Mouse (Mus musculus): ENCODE results near the gene 7530416G11Rik. TPM values are rescaled to one million over a fixed set of nuclear protein-coding genes. Genes with fewer than 3 reads are reported as not detected.

7530416G11Rik gene
- total and polyA plus RNA-seq, 2 experiments from 2014 or later, result not detected

DNA sequence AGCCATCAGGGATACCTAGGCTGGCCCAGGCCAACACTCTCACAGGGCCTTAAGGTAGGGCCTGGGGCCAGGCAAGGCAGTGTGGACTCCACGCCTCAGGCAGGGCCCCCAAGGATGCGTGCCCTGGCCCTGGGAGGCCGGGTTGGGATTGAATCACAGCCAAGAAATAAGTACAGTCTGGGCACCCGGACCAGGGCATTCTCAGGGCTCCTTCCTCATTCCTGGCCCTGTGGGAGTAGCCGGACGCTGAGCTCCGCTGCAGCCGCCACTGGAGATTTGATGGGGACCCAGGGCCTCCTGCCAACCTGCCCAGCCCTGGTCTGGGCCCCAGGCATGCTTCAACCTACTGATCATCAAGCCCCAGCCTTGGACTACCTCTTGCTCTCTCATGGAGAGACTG, 31.2 kb upstream of the 7530416G11Rik start:
- ATAC-seq (ENCODE audit: insufficient read depth, low read depth) (peak; percentile 34; the same call in 1 of the 2 replicates), DNase-seq (ENCODE audit: low spot score) (no peak)
- no peaks in the 10 kb centered on the region for H3K4me1 ChIP-seq (ENCODE audit: control insufficient read depth, insufficient read depth)
- H3K36me3 ChIP-seq (replicated peaks; ENCODE audit: control insufficient read depth, insufficient read depth, low read length), result no peaks in the 10 kb centered on the region
- TF ChIP-seq EP300 (IDR thresholded peaks at IDR 0.05; ENCODE audit: low read depth), result no peak
- TF ChIP-seq CTCF (IDR thresholded peaks at IDR 0.05; ENCODE audit: low read depth), result no peak
- H3K9ac ChIP-seq (replicated peaks; ENCODE audit: low read depth, low read length), result no peak overlapping the region
- H3K27ac ChIP-seq (ENCODE audit: low read depth), result no peak overlapping the region
- peaks cover 3% of the 10 kb centered on the region for H3K27me3 ChIP-seq (ENCODE audit: control insufficient read depth, insufficient read depth, low read length)
- 17% methylated on average over 8 of the region's 8 CpGs for WGBS
- H3K4me2 ChIP-seq (ENCODE audit: low read depth, low read length), result no peak overlapping the region
- H3K9me3 ChIP-seq (replicated peaks; ENCODE audit: control insufficient read depth, low read length), result no peaks in the 10 kb centered on the region
- no peak overlapping the region for H3K4me3 ChIP-seq (ENCODE audit: low read depth, low read length)

DNA sequence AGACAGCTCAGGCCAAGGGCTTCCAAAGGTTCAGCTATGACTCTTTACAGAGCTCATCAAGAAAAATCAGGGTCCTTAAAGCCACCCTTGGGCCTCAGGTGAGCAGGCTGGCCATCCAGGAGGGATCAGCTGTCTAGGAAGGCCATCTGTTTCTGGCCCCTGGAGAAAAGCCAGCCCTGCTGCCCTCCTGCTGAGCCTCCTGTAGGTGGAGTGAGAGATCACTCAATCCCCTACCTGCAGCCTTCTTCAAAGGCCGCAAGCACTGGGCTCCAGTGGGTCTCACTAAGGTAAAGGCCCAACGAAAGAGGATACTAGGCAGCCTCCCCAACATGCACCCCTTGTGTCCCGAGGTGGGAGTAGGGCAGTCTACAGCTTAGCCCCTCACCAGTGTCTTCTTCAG, 29.0 kb upstream of the 7530416G11Rik start:
- 71% methylated on average over 3 of the region's 3 CpGs for WGBS
- no peaks in the 10 kb centered on the region for H3K27me3 ChIP-seq (ENCODE audit: control insufficient read depth, insufficient read depth, low read length)
- no peaks in the 10 kb centered on the region for H3K36me3 ChIP-seq (replicated peaks; ENCODE audit: control insufficient read depth, insufficient read depth, low read length)
- H3K4me1 ChIP-seq (ENCODE audit: control insufficient read depth, insufficient read depth), result no peaks in the 10 kb centered on the region
- no peak overlapping the region for H3K4me2 ChIP-seq (ENCODE audit: low read depth, low read length)
- no peaks in the 10 kb centered on the region for H3K9me3 ChIP-seq (replicated peaks; ENCODE audit: control insufficient read depth, low read length)
- DNase-seq (ENCODE audit: low spot score), result no peak
- TF ChIP-seq CTCF (IDR thresholded peaks at IDR 0.05; ENCODE audit: low read depth), result no peak
- TF ChIP-seq EP300 (IDR thresholded peaks at IDR 0.05; ENCODE audit: low read depth), result no peak
- no peak overlapping the region for H3K27ac ChIP-seq (ENCODE audit: low read depth)
- no peak overlapping the region for H3K4me3 ChIP-seq (ENCODE audit: low read depth, low read length)
- no peak overlapping the region for H3K9ac ChIP-seq (replicated peaks; ENCODE audit: low read depth, low read length)
- ATAC-seq (ENCODE audit: insufficient read depth, low read depth), result no peak

DNA sequence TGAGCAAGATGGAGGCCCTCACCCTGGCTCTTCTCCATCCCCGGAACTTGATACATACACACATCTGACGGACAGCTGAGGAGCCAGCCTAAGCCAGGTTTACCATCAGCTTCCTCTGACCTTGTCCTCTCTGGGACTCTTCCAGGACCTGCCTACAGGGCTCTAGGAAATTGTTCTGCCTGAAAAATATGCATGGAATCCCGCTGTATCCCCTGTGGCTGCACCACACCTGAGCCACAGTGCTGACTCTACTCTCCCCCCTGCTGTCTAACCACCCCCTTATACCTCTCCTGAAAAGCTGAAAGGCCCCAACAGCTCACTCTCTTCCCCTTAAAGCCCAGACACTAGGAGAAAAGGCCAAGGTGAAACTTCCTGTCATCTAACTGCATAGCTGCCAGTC, 26.9 kb upstream of the 7530416G11Rik start:
- DNase-seq (ENCODE audit: low spot score), result no peak
- Histone ChIP-seq H3K9ac (replicated peaks; ENCODE audit: low read depth, low read length) (no peak overlapping the region), H3K4me3 (ENCODE audit: low read depth, low read length) (no peak overlapping the region), H3K27me3 (ENCODE audit: control insufficient read depth, insufficient read depth, low read length) (peaks cover 4% of the 10 kb centered on the region), H3K36me3 (replicated peaks; ENCODE audit: control insufficient read depth, insufficient read depth, low read length) (no peaks in the 10 kb centered on the region), H3K9me3 (replicated peaks; ENCODE audit: control insufficient read depth, low read length) (no peaks in the 10 kb centered on the region), H3K4me1 (ENCODE audit: control insufficient read depth, insufficient read depth) (no peaks in the 10 kb centered on the region), H3K27ac (ENCODE audit: low read depth) (no peak overlapping the region), H3K4me2 (ENCODE audit: low read depth, low read length) (no peak overlapping the region)
- WGBS, result 56% methylated on average over 3 of the region's 3 CpGs
- TF ChIP-seq EP300 (IDR thresholded peaks at IDR 0.05; ENCODE audit: low read depth) (no peak), CTCF (IDR thresholded peaks at IDR 0.05; ENCODE audit: low read depth) (no peak)
- no peak for ATAC-seq (ENCODE audit: insufficient read depth, low read depth)

DNA sequence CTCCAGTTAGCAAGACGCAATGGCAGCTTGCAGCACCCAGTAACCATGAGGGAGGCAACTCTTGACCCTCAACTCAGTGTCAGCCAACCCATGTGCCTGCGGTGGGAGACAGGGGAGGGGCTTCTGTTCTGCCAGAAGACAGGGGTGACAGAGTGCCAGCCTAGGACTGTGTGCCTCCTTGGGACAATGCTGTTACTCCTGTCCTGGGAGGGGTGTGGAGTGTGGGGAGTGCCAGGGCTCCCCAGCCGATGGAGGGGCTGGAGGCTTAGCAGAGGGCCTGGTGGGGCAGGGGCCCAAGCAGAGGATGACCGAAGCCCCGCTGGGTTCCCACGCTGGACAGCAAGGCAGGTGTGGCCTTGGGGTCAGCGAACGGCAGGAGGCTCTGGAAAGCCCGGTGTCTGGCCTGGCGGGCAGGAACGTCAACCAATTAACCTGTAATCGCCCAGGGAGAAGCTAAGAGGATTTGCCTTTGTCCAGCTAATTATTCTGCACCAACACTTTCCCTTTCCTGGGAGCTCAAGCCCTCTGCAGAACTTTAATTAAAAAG, 21.4 kb upstream of the 7530416G11Rik start:
- 55% methylated on average over 12 of the region's 12 CpGs for WGBS
- TF ChIP-seq EP300 (IDR thresholded peaks at IDR 0.05; ENCODE audit: low read depth) (no peak), CTCF (IDR thresholded peaks at IDR 0.05; ENCODE audit: low read depth) (no peak)
- H3K4me3 ChIP-seq (ENCODE audit: low read depth, low read length), result no peak overlapping the region
- H3K4me2 ChIP-seq (ENCODE audit: low read depth, low read length), result no peak overlapping the region
- no peak overlapping the region for H3K9ac ChIP-seq (replicated peaks; ENCODE audit: low read depth, low read length)
- no peak for DNase-seq (ENCODE audit: low spot score)
- H3K4me1 ChIP-seq (ENCODE audit: control insufficient read depth, insufficient read depth), result no peaks in the 10 kb centered on the region
- no peaks in the 10 kb centered on the region for H3K9me3 ChIP-seq (replicated peaks; ENCODE audit: control insufficient read depth, low read length)
- peaks cover 23% of the 10 kb centered on the region for H3K27me3 ChIP-seq (ENCODE audit: control insufficient read depth, insufficient read depth, low read length)
- no peaks in the 10 kb centered on the region for H3K36me3 ChIP-seq (replicated peaks; ENCODE audit: control insufficient read depth, insufficient read depth, low read length)
- no peak overlapping the region for H3K27ac ChIP-seq (ENCODE audit: low read depth)
- ATAC-seq (ENCODE audit: insufficient read depth, low read depth), result no peak

DNA sequence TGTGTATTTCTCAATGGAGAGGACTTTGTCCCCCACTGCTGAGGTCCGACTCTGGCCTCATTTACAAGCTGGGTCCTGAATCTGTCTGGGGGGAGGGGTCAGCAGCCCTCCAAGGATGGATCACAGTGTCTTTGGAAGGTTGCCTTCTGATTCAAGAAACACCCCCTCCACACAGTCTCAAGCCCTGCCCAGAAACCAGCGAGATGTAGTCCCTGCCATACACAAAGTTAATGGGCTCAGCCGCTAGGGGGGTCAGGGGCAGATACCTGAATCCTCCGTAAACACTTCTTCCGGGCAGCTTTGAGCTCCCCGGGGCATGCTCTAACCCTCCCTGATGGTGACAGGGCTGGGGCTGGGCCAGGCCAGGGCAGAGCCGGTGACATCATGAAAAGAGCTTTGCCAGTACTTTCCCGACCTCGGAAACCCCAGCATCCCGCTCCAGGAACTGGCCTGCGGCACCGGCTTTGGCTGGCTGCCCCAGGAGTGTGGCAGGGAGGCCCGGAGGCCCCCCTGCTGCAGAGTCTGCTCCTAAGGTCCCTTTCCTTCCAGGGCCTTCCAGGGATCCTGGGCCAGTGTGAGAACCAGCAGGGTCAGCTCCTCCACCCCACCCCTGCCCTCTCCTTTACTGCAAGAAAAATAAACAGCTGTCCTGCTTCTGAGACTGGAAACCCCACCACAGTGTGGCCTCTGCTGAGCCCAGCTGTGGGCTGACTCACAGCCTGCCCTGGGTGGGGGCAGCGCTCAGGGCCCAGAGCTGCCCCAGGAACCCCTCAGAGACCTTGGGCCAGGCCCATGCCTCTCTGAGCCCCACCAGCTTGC, 20.4 kb upstream of the 7530416G11Rik start:
- Histone ChIP-seq H3K4me3 (ENCODE audit: low read depth, low read length) (peak overlapping the region; percentile 9; the same call in 1 of the 2 replicates), H3K27ac (ENCODE audit: low read depth) (no peak overlapping the region), H3K9me3 (replicated peaks; ENCODE audit: control insufficient read depth, low read length) (no peaks in the 10 kb centered on the region), H3K4me1 (ENCODE audit: control insufficient read depth, insufficient read depth) (no peaks in the 10 kb centered on the region), H3K27me3 (ENCODE audit: control insufficient read depth, insufficient read depth, low read length) (peaks cover 23% of the 10 kb centered on the region), H3K9ac (replicated peaks; ENCODE audit: low read depth, low read length) (no peak overlapping the region), H3K36me3 (replicated peaks; ENCODE audit: control insufficient read depth, insufficient read depth, low read length) (no peaks in the 10 kb centered on the region), H3K4me2 (ENCODE audit: low read depth, low read length) (peak overlapping the region; percentile 46)
- peak; percentile 60 for DNase-seq (ENCODE audit: low spot score)
- peak; percentile 80 for ATAC-seq (ENCODE audit: insufficient read depth, low read depth)
- TF ChIP-seq EP300 (IDR thresholded peaks at IDR 0.05; ENCODE audit: low read depth) (no peak), CTCF (IDR thresholded peaks at IDR 0.05; ENCODE audit: low read depth) (no peak)
- WGBS, result 7% methylated on average over 14 of the region's 14 CpGs

Measured in heart, postnatal 0 days (tissue).